Mouse (Mus musculus) CH12.LX (cell line): ENCODE data around the gene Prkcsh. TPM values are rescaled to one million over a fixed set of nuclear protein-coding genes. Genes with fewer than 3 reads are reported as not detected.

ENCODE experiments used
- DNase-seq: peaks from one replicate; pipeline ENCODE4 v3.0.0-alpha.2; 2013; ENCODE audit errors: extremely low read depth
- H3K27ac ChIP-seq: 2 replicates; pipeline ENCODE4 v1.5.1; 2012; ENCODE audit warnings: low read depth, mild to moderate bottlenecking, control low read depth, moderate library complexity; ENCODE audit not compliant: insufficient read depth
- H3K27me3 ChIP-seq: replicated peaks from 2 replicates; pipeline ENCODE3; 2012; ENCODE audit warnings: inconsistent platforms
- H3K36me3 ChIP-seq, 2 experiments: replicated peaks in 1 of 2; 2 replicates each; pipeline versions ENCODE3 to v1.6.1; 2012; ENCODE audit warnings: inconsistent platforms in 1 of 2, low read length in 1 of 2, mild to moderate bottlenecking in 1 of 2, mixed read lengths in 1 of 2, moderate library complexity in 1 of 2; ENCODE audit not compliant: control insufficient read depth in 1 of 2, insufficient read depth in 1 of 2
- H3K4me1 ChIP-seq, 2 experiments: 2 replicates each; pipeline ENCODE4 v1.6.1; 2012; ENCODE audit warnings: inconsistent platforms in 1 of 2, moderate library complexity in 1 of 2; ENCODE audit not compliant: insufficient read depth in 2 of 2, control insufficient read depth in 1 of 2
- H3K4me2 ChIP-seq: 2 replicates; pipeline ENCODE4 v1.6.1; 2012; ENCODE audit warnings: low read depth, mild to moderate bottlenecking, control low read depth; ENCODE audit not compliant: poor library complexity, insufficient read depth, severe bottlenecking
- H3K4me3 ChIP-seq, 3 experiments: fragments of 150-350 bp in 1 of 3; sonication (generic) in 1 of 3; replicated peaks in 1 of 3; 2 replicates each; pipeline versions ENCODE3 to v1.5.1; 2011 to 2012; ENCODE audit warnings: low read depth in 2 of 3, low read length in 2 of 3, mild to moderate bottlenecking in 2 of 3, moderate library complexity in 2 of 3, control low read depth in 1 of 3, improper control_type of control experiment in 1 of 3, inconsistent platforms in 1 of 3, mixed read lengths in 1 of 3; ENCODE audit not compliant: poor library complexity in 1 of 3
- H3K79me2 ChIP-seq: replicated peaks from 2 replicates; pipeline ENCODE4 v1.6.1; 2012; ENCODE audit warnings: mild to moderate bottlenecking, moderate library complexity; ENCODE audit not compliant: control insufficient read depth, poor library complexity, insufficient read depth, severe bottlenecking; ENCODE audit errors: extremely low read depth
- H3K9ac ChIP-seq: 2 replicates; pipeline ENCODE4 v1.6.1; 2012; ENCODE audit warnings: low read depth, mild to moderate bottlenecking, control low read depth, moderate library complexity; ENCODE audit not compliant: insufficient read depth
- H3K9me3 ChIP-seq: replicated peaks from 2 replicates; pipeline ENCODE3; 2012; ENCODE audit warnings: low read length, inconsistent platforms, mixed read lengths
- CTCF ChIP-seq, 2 experiments: IDR thresholded peaks in 1 of 2; conservative IDR thresholded peaks in 1 of 2; 2 replicates each; pipeline ENCODE4 v1.5.1; 2011 to 2012; ENCODE audit warnings: low read depth in 2 of 2, low read length in 2 of 2, improper control_type of control experiment in 1 of 2, inconsistent platforms in 1 of 2, mild to moderate bottlenecking in 1 of 2, moderate library complexity in 1 of 2
- E2F4 ChIP-seq: IDR thresholded peaks from 2 replicates; pipeline ENCODE4 v1.6.1; 2011; ENCODE audit warnings: low read depth, low read length, improper control_type of control experiment; ENCODE audit not compliant: insufficient replicate concordance
- ELF1 ChIP-seq: IDR thresholded peaks from 2 replicates; pipeline ENCODE4 v1.6.1; 2014; ENCODE audit warnings: low read depth, mild to moderate bottlenecking, inconsistent platforms, low read length, improper control_type of control experiment
- GABPA ChIP-seq: IDR thresholded peaks from 2 replicates; pipeline ENCODE4 v1.6.1; 2012; ENCODE audit warnings: low read depth, low read length, improper control_type of control experiment, inconsistent platforms; ENCODE audit not compliant: insufficient replicate concordance
- HCFC1 ChIP-seq: IDR thresholded peaks from 2 replicates; pipeline ENCODE4 v1.6.1; 2012; ENCODE audit warnings: low read depth, mild to moderate bottlenecking, inconsistent platforms, low read length, improper control_type of control experiment
- JUN ChIP-seq: IDR thresholded peaks from 2 replicates; pipeline ENCODE4 v1.6.1; 2011; ENCODE audit warnings: low read depth, mild to moderate bottlenecking, low read length, improper control_type of control experiment, moderate library complexity; ENCODE audit not compliant: insufficient read depth
- JUND ChIP-seq: conservative IDR thresholded peaks from 2 replicates; pipeline ENCODE4 v1.6.1; 2011; ENCODE audit warnings: low read depth, low read length, improper control_type of control experiment
- NELFE ChIP-seq: IDR thresholded peaks from 2 replicates; pipeline ENCODE4 v1.6.1; 2011; ENCODE audit warnings: low read depth, low read length, improper control_type of control experiment
- NRF1 ChIP-seq: IDR thresholded peaks from 2 replicates; pipeline ENCODE4 v1.6.1; 2014; ENCODE audit warnings: low read depth, mild to moderate bottlenecking, inconsistent platforms, low read length, improper control_type of control experiment, moderate library complexity
- POLR2A ChIP-seq: IDR thresholded peaks from 2 replicates; pipeline ENCODE4 v1.6.1; 2011; ENCODE audit warnings: low read depth, mild to moderate bottlenecking, improper control_type of control experiment, low read length
- RAD21 ChIP-seq: IDR thresholded peaks from 2 replicates; pipeline ENCODE4 v1.6.1; 2011; ENCODE audit warnings: low read depth, mild to moderate bottlenecking, low read length, improper control_type of control experiment, moderate library complexity
- SIN3A ChIP-seq: IDR thresholded peaks from 2 replicates; pipeline ENCODE4 v1.6.1; 2012; ENCODE audit warnings: low read length, improper control_type of control experiment, inconsistent platforms
- SMC3 ChIP-seq: IDR thresholded peaks from 2 replicates; pipeline ENCODE4 v1.6.1; 2011; ENCODE audit warnings: low read depth, low read length, improper control_type of control experiment
- TBP ChIP-seq: conservative IDR thresholded peaks from 2 replicates; pipeline ENCODE4 v1.6.1; 2011; ENCODE audit warnings: low read depth, low read length, improper control_type of control experiment
- ZKSCAN1 ChIP-seq: IDR thresholded peaks from 2 replicates; pipeline ENCODE4 v1.6.1; 2012; ENCODE audit warnings: low read depth, inconsistent platforms, low read length, improper control_type of control experiment, borderline replicate concordance
- ZMIZ1 ChIP-seq: IDR thresholded peaks from 2 replicates; pipeline ENCODE4 v1.6.1; 2012; ENCODE audit warnings: low read depth, mild to moderate bottlenecking, inconsistent platforms, low read length, improper control_type of control experiment
- ZNF384 ChIP-seq: IDR thresholded peaks from 2 replicates; pipeline ENCODE4 v1.6.1; 2012; ENCODE audit warnings: low read depth, low read length, improper control_type of control experiment, inconsistent platforms
- dilution Hi-C: fragments of 300-500 bp; cut with MboI; formaldehyde crosslinking; loops from 2 replicates; pipeline ENCODE4 v1.14.3; 2020; ENCODE audit warnings: low sequenced_read_pairs; ENCODE audit not compliant: extremely low pct_unique_long_range_greater_than_20kb, extremely low pct_ligation_motif_present
- in situ Hi-C: fragments of 300-500 bp; cut with MboI; formaldehyde crosslinking; loops from 3 replicates; pipeline ENCODE4 v1.14.3; 2019; ENCODE audit warnings: low sequenced_read_pairs, low pct_ligation_motif_present, low pct_unique_long_range_greater_than_20kb, mixed read lengths
- polyA plus RNA-seq: library from polyadenylated mRNA; unstranded; fragments of >175 nt; gene quantifications from 2 replicates; pipeline ENCODE4 v1.2.1, GENCODE M21; 2012; ENCODE audit warnings: low read depth; ENCODE audit not compliant: insufficient read length
- total RNA-seq, 2 experiments: library from RNA; depleted of rRNA; stranded (reverse); fragments of 300-350 nt in 1 of 2; fragments of >200 nt in 1 of 2; gene quantifications; 2 replicates each; pipeline ENCODE4 v1.2.3; 2012 to 2014

The Prkcsh gene
- total and polyA plus RNA-seq, 3 experiments: 72.1 to 160 (median 148) TPM

GRCm38 (mm10) chr9:21977972-21978371, 24.6 kb upstream of the Prkcsh start:
- in situ Hi-C loops (loop anchor here (5.0 kb wide), 1 partner anchor 179 kb away; the partner anchor contains the start of gene Pigyl), dilution Hi-C loops (no loop called here)
- no peak overlapping the region for H3K4me2 ChIP-seq
- no peaks in the 10 kb centered on the region for H3K36me3 ChIP-seq
- peaks cover 70% of the 10 kb centered on the region for H3K27me3 ChIP-seq
- DNase-seq: peak; percentile 24
- no peak overlapping the region for H3K9ac ChIP-seq
- no peaks in the 10 kb centered on the region for H3K4me1 ChIP-seq
- H3K9me3 ChIP-seq: no peaks in the 10 kb centered on the region
- TF ChIP-seq SMC3 (peak; percentile 51), RAD21 (peak; percentile 55), HCFC1 (no peak), CTCF (conservative IDR thresholded peaks at IDR 0.05 in 1 of 2, IDR thresholded peaks at IDR 0.05 in 1 of 2; ENCODE audit: low read depth in 2 of 2, low read length in 2 of 2) (peak; percentile 42 to 68)
- no peak overlapping the region for H3K27ac ChIP-seq
- no peaks in the 10 kb centered on the region for H3K79me2 ChIP-seq
- no peak overlapping the region for H3K4me3 ChIP-seq

- in situ Hi-C loops (loop anchor here (5.0 kb wide), 1 partner anchor 179 kb away; the partner anchor contains the start of gene Pigyl), dilution Hi-C loops (no loop called here)
- no peak for DNase-seq
- Histone ChIP-seq H3K27me3 (peaks cover 74% of the 10 kb centered on the region), H3K36me3 (no peaks in the 10 kb centered on the region), H3K27ac (no peak overlapping the region), H3K9me3 (no peaks in the 10 kb centered on the region), H3K9ac (no peak overlapping the region), H3K79me2 (no peaks in the 10 kb centered on the region), H3K4me2 (no peak overlapping the region), H3K4me3 (no peak overlapping the region), H3K4me1 (no peaks in the 10 kb centered on the region)
- TF ChIP-seq ELF1: no peak
- TF ChIP-seq CTCF (conservative IDR thresholded peaks at IDR 0.05 in 1 of 2, IDR thresholded peaks at IDR 0.05 in 1 of 2; ENCODE audit: low read depth in 2 of 2, low read length in 2 of 2): no peak
- no peak for TF ChIP-seq ZNF384
- no peak for TF ChIP-seq ZKSCAN1
- TF ChIP-seq NRF1: no peak
- TF ChIP-seq GABPA: no peak
- TF ChIP-seq RAD21: no peak
- TF ChIP-seq SMC3: no peak
- TF ChIP-seq JUND: no peak
- no peak for TF ChIP-seq TBP
- TF ChIP-seq E2F4: no peak
- no peak for TF ChIP-seq ZMIZ1
- TF ChIP-seq HCFC1: no peak
- TF ChIP-seq SIN3A: no peak
- no peak for TF ChIP-seq JUN
- TF ChIP-seq NELFE: no peak
- no peak for TF ChIP-seq POLR2A
These were observed 24.0 kb upstream of the Prkcsh start for GRCm38 (mm10) chr9:21978398-21979128.
